In genomic region chr6:18360955-18361354, GRCm38 (mm10) we compare ENCODE assay signal across 31 mouse cellular contexts.
DNase-seq lines count a peak whose midpoint lies in the region; ATAC-seq and TF ChIP-seq lines count a peak whose summit lies in the region.
"Had no signal": no experiment of that assay in that cellular context is flagged by ENCODE, and none has a peak within 500 bp of the region (broad histone marks: within the 10 kb centered on the region; RNA-seq: fewer than 3 reads in every experiment).

No protein-coding gene starts in this region.

- ATAC-seq in intestine, postnatal 0 days = no peak
- ATAC-seq in intestine, embryonic 15.5 days = no peak
- no peak for ATAC-seq in liver, postnatal 0 days
- no peak for ATAC-seq in liver, embryonic 11.5 days (replicated peaks; ENCODE audit: low FRiP score)
- ATAC-seq: liver, embryonic 12.5 days; midbrain, embryonic 13.5 days had no signal

- H3K9ac ChIP-seq in intestine, postnatal 0 days (ENCODE audit: low read depth, low read length) = no peak overlapping the region
- no peak overlapping the region for H3K9ac ChIP-seq in intestine, embryonic 15.5 days
- H3K9ac ChIP-seq in liver, postnatal 0 days (replicated peaks) = no peak overlapping the region
- H3K9ac ChIP-seq in liver, embryonic 11.5 days (ENCODE audit: low read depth, low read length) = no peak overlapping the region
- H3K9ac ChIP-seq: embryonic facial prominence, embryonic 15.5 days; forebrain, embryonic 12.5 days; heart, embryonic 15.5 days; hindbrain, embryonic 12.5 days; limb, embryonic 12.5 days; liver, embryonic 12.5 days; lung, embryonic 15.5 days; midbrain, embryonic 13.5 days; stomach, embryonic 15.5 days had no signal

- no peak overlapping the region for H3K4me3 ChIP-seq in intestine, postnatal 0 days (ENCODE audit: low read depth, low read length)
- no peak overlapping the region for H3K4me3 ChIP-seq in intestine, embryonic 15.5 days (replicated peaks)
- no peak overlapping the region for H3K4me3 ChIP-seq in liver, postnatal 0 days (ENCODE audit: low read depth, low read length)
- no peak overlapping the region for H3K4me3 ChIP-seq in liver, embryonic 11.5 days (ENCODE audit: low read depth, low read length)
- no peak overlapping the region for H3K4me3 ChIP-seq in E14TG2a.4 (replicated peaks; ENCODE audit: low read length)
- H3K4me3 ChIP-seq: embryonic facial prominence, embryonic 10.5 days; embryonic facial prominence, embryonic 15.5 days; forebrain, embryonic 12.5 days; heart, embryonic 10.5 days; heart, embryonic 15.5 days; hindbrain, embryonic 12.5 days; limb, embryonic 12.5 days; liver, embryonic 12.5 days; lung, embryonic 15.5 days; megakaryocyte, embryonic 14.5 days; midbrain, embryonic 13.5 days; stomach, embryonic 15.5 days had no signal

- no peaks in the 10 kb centered on the region for H3K4me1 ChIP-seq in intestine, postnatal 0 days (replicated peaks; ENCODE audit: control insufficient read depth, insufficient read depth, low read length)
- H3K4me1 ChIP-seq in intestine, embryonic 15.5 days (replicated peaks) = no peaks in the 10 kb centered on the region
- no peaks in the 10 kb centered on the region for H3K4me1 ChIP-seq in liver, postnatal 0 days (ENCODE audit: insufficient read depth)
- no peaks in the 10 kb centered on the region for H3K4me1 ChIP-seq in liver, embryonic 11.5 days (replicated peaks; ENCODE audit: control insufficient read depth, insufficient read depth, low read length)
- H3K4me1 ChIP-seq in E14TG2a.4 (replicated peaks; ENCODE audit: low read depth, low read length) = no peaks in the 10 kb centered on the region
- H3K4me1 ChIP-seq: embryonic facial prominence, embryonic 10.5 days; embryonic facial prominence, embryonic 15.5 days; forebrain, embryonic 12.5 days; heart, embryonic 10.5 days; heart, embryonic 15.5 days; hindbrain, embryonic 12.5 days; limb, embryonic 12.5 days; liver, embryonic 12.5 days; lung, embryonic 15.5 days; megakaryocyte, embryonic 14.5 days; midbrain, embryonic 13.5 days; stomach, embryonic 15.5 days had no signal

- DNase-seq in liver, postnatal 0 days = no peak
- DNase-seq in liver, embryonic 11.5 days (ENCODE audit: low spot score) = no peak
- DNase-seq in R1 (ENCODE audit: low read depth, low spot score) = peak; percentile 20
- no peak for DNase-seq in right cerebral cortex, adult 2 months (ENCODE audit: low spot score in 2 of 2)
- DNase-seq in embryo, embryonic 10 days (ENCODE audit: low spot score) = no peak
- DNase-seq: adrenal gland, adult 2 months; cerebellum, adult 2 months; cerebellum, postnatal 14 days; gastrocnemius, postnatal 25 days; heart, adult 11 months; kidney, adult 11 months; layer of hippocampus, adult 9-11 months; lung, postnatal 36 days; retina, postnatal 1 day; right cerebral cortex, postnatal 25 days; thymus, postnatal 25 days had no signal

- no peak overlapping the region for H3K27ac ChIP-seq in intestine, postnatal 0 days (ENCODE audit: low read depth, low read length)
- H3K27ac ChIP-seq in intestine, embryonic 15.5 days = no peak overlapping the region
- no peak overlapping the region for H3K27ac ChIP-seq in liver, postnatal 0 days (ENCODE audit: low read depth)
- no peak overlapping the region for H3K27ac ChIP-seq in liver, embryonic 11.5 days (ENCODE audit: low read depth, low read length)
- H3K27ac ChIP-seq: embryonic facial prominence, embryonic 10.5 days; embryonic facial prominence, embryonic 15.5 days; forebrain, embryonic 12.5 days; heart, embryonic 10.5 days; heart, embryonic 15.5 days; hindbrain, embryonic 12.5 days; limb, embryonic 12.5 days; liver, embryonic 12.5 days; lung, embryonic 15.5 days; midbrain, embryonic 13.5 days; stomach, embryonic 15.5 days had no signal

- H3K9me3 ChIP-seq in intestine, postnatal 0 days (ENCODE audit: control insufficient read depth) = no peaks in the 10 kb centered on the region
- no peaks in the 10 kb centered on the region for H3K9me3 ChIP-seq in intestine, embryonic 15.5 days
- no peaks in the 10 kb centered on the region for H3K9me3 ChIP-seq in liver, postnatal 0 days (ENCODE audit: low read length)
- H3K9me3 ChIP-seq in liver, embryonic 11.5 days (ENCODE audit: control insufficient read depth, low read length) = no peaks in the 10 kb centered on the region; the same call in 1 of the 2 replicates
- no peaks in the 10 kb centered on the region for H3K9me3 ChIP-seq in E14TG2a.4 (ENCODE audit: low read length)
- H3K9me3 ChIP-seq: embryonic facial prominence, embryonic 10.5 days; embryonic facial prominence, embryonic 15.5 days; forebrain, embryonic 12.5 days; heart, embryonic 10.5 days; heart, embryonic 15.5 days; hindbrain, embryonic 12.5 days; limb, embryonic 12.5 days; liver, embryonic 12.5 days; lung, embryonic 15.5 days; midbrain, embryonic 13.5 days; stomach, embryonic 15.5 days had no signal

- no peak for TF ChIP-seq EP300 in liver, postnatal 0 days (IDR thresholded peaks at IDR 0.05; ENCODE audit: low read depth)

- peak; percentile 51 for TF ChIP-seq CTCF in intestine, postnatal 0 days (IDR thresholded peaks at IDR 0.05; ENCODE audit: low read depth)
- peak; percentile 22; the same call in 1 of the 2 replicates for TF ChIP-seq CTCF in liver, postnatal 0 days (IDR thresholded peaks at IDR 0.05; ENCODE audit: low read depth)
- TF ChIP-seq CTCF in E14TG2a.4 (conservative IDR thresholded peaks at IDR 0.05; ENCODE audit: low read length) = peak; percentile 76

- H3K27me3 ChIP-seq in intestine, postnatal 0 days (replicated peaks; ENCODE audit: control insufficient read depth, insufficient read depth, low read length) = no peaks in the 10 kb centered on the region
- no peaks in the 10 kb centered on the region for H3K27me3 ChIP-seq in intestine, embryonic 15.5 days (replicated peaks)
- no peaks in the 10 kb centered on the region for H3K27me3 ChIP-seq in liver, postnatal 0 days (ENCODE audit: insufficient read depth, low read length)
- H3K27me3 ChIP-seq in liver, embryonic 11.5 days (replicated peaks; ENCODE audit: control insufficient read depth, insufficient read depth, low read length) = no peaks in the 10 kb centered on the region
- H3K27me3 ChIP-seq in E14TG2a.4 (ENCODE audit: insufficient read depth, low read length) = no peaks in the 10 kb centered on the region
- H3K27me3 ChIP-seq: embryonic facial prominence, embryonic 15.5 days; forebrain, embryonic 12.5 days; heart, embryonic 15.5 days; hindbrain, embryonic 12.5 days; limb, embryonic 12.5 days; liver, embryonic 12.5 days; lung, embryonic 15.5 days; megakaryocyte, embryonic 14.5 days; midbrain, embryonic 13.5 days; stomach, embryonic 15.5 days had no signal

- H3K36me3 ChIP-seq in intestine, postnatal 0 days (ENCODE audit: control insufficient read depth, insufficient read depth) = no peaks in the 10 kb centered on the region
- no peaks in the 10 kb centered on the region for H3K36me3 ChIP-seq in intestine, embryonic 15.5 days
- no peaks in the 10 kb centered on the region for H3K36me3 ChIP-seq in liver, postnatal 0 days (replicated peaks; ENCODE audit: insufficient read depth, low read length)
- no peaks in the 10 kb centered on the region for H3K36me3 ChIP-seq in liver, embryonic 11.5 days (ENCODE audit: control insufficient read depth, insufficient read depth, low read length)
- no peaks in the 10 kb centered on the region for H3K36me3 ChIP-seq in E14TG2a.4 (ENCODE audit: insufficient read depth, low read length)
- H3K36me3 ChIP-seq: embryonic facial prominence, embryonic 10.5 days; embryonic facial prominence, embryonic 15.5 days; forebrain, embryonic 12.5 days; heart, embryonic 10.5 days; heart, embryonic 15.5 days; hindbrain, embryonic 12.5 days; limb, embryonic 12.5 days; liver, embryonic 12.5 days; lung, embryonic 15.5 days; midbrain, embryonic 13.5 days; stomach, embryonic 15.5 days had no signal

- no peak overlapping the region for H3K4me2 ChIP-seq in intestine, postnatal 0 days (replicated peaks; ENCODE audit: low read depth)
- H3K4me2 ChIP-seq in intestine, embryonic 15.5 days (replicated peaks) = no peak overlapping the region
- no peak overlapping the region for H3K4me2 ChIP-seq in liver, postnatal 0 days (ENCODE audit: low read depth, low read length)
- no peak overlapping the region for H3K4me2 ChIP-seq in liver, embryonic 11.5 days
- H3K4me2 ChIP-seq: embryonic facial prominence, embryonic 15.5 days; forebrain, embryonic 12.5 days; heart, embryonic 15.5 days; hindbrain, embryonic 12.5 days; limb, embryonic 12.5 days; liver, embryonic 12.5 days; lung, embryonic 15.5 days; midbrain, embryonic 13.5 days; stomach, embryonic 15.5 days had no signal

Comparison
In these comparisons a context has a peak if more than half of its experiments do, and no peak if none do; other contexts are left out.
1. CTCF ChIP-seq: peak in every context shown above with its lines; median percentile 76 in E14TG2a.4; 51 in intestine, postnatal 0 days; 22 in liver, postnatal 0 days.